Mouse (Mus musculus) lung, postnatal 0 days (tissue): ENCODE data around the gene Rbpjl.

Experiments
- CTCF ChIP-seq: IDR thresholded peaks from 2 replicates; pipeline ENCODE4 v1.5.1; 2016; ENCODE audit warnings: antibody characterized with exemption, mild to moderate bottlenecking
- EP300 ChIP-seq: IDR thresholded peaks from 2 replicates; pipeline ENCODE4 v1.6.1; 2016; ENCODE audit warnings: antibody characterized with exemption, mild to moderate bottlenecking, control low read depth

GRCm38 (mm10) chr2:164414167-164414566 lies 11.2 kb downstream of the Rbpjl start:
- no peak for TF ChIP-seq CTCF
- no peak for TF ChIP-seq EP300
